Comparison of ENCODE assay signal across 8 mouse cellular contexts in genomic region chr8:120369956-120370355, GRCm38 (mm10).
A peak's percentile ranks its signal among the peaks of the same experiment; 100 is the strongest.
DNase-seq lines count a peak whose midpoint lies in the region; ATAC-seq and TF ChIP-seq lines count a peak whose summit lies in the region.

No protein-coding gene starts in this region.

- TF ChIP-seq EP300 in lung, postnatal 0 days (IDR thresholded peaks at IDR 0.05), result peak; percentile 76

- no peak overlapping the region for H3K9ac ChIP-seq in embryonic facial prominence, embryonic 13.5 days
- no peak overlapping the region for H3K9ac ChIP-seq in lung, postnatal 0 days (replicated peaks; ENCODE audit: low read depth)
- H3K9ac ChIP-seq in intestine, embryonic 15.5 days, result no peak overlapping the region

- H3K27me3 ChIP-seq in embryonic facial prominence, embryonic 13.5 days, result no peaks in the 10 kb centered on the region
- H3K27me3 ChIP-seq in lung, postnatal 0 days (replicated peaks; ENCODE audit: insufficient read depth, low read length), result no peaks in the 10 kb centered on the region
- H3K27me3 ChIP-seq in intestine, embryonic 15.5 days (replicated peaks), result no peaks in the 10 kb centered on the region

- H3K9me3 ChIP-seq in embryonic facial prominence, embryonic 13.5 days, result no peaks in the 10 kb centered on the region
- H3K9me3 ChIP-seq in lung, postnatal 0 days (ENCODE audit: low read length), result no peaks in the 10 kb centered on the region
- H3K9me3 ChIP-seq in intestine, embryonic 15.5 days, result no peaks in the 10 kb centered on the region

- no peak overlapping the region for H3K4me2 ChIP-seq in embryonic facial prominence, embryonic 13.5 days
- no peak overlapping the region for H3K4me2 ChIP-seq in lung, postnatal 0 days (replicated peaks; ENCODE audit: low read depth, low read length)
- H3K4me2 ChIP-seq in intestine, embryonic 15.5 days (replicated peaks), result no peak overlapping the region

- H3K4me3 ChIP-seq in embryonic facial prominence, embryonic 13.5 days, result no peak overlapping the region
- H3K4me3 ChIP-seq in lung, postnatal 0 days (ENCODE audit: low read depth, low read length), result no peak overlapping the region
- no peak overlapping the region for H3K4me3 ChIP-seq in intestine, embryonic 15.5 days (replicated peaks)

- H3K4me1 ChIP-seq in embryonic facial prominence, embryonic 13.5 days, result peaks cover 55% of the 10 kb centered on the region
- peaks cover 14% of the 10 kb centered on the region for H3K4me1 ChIP-seq in lung, postnatal 0 days (ENCODE audit: insufficient read depth, low read depth, low read length)
- H3K4me1 ChIP-seq in intestine, embryonic 15.5 days (replicated peaks), result peaks cover 73% of the 10 kb centered on the region

- WGBS in embryonic facial prominence, embryonic 13.5 days, result 76% methylated on average over 7 of the region's 7 CpGs
- 38% methylated on average over 7 of the region's 7 CpGs for WGBS in lung, postnatal 0 days
- 61% methylated on average over 7 of the region's 7 CpGs for WGBS in intestine, embryonic 15.5 days

- no peaks in the 10 kb centered on the region for H3K36me3 ChIP-seq in embryonic facial prominence, embryonic 13.5 days
- no peaks in the 10 kb centered on the region for H3K36me3 ChIP-seq in lung, postnatal 0 days (ENCODE audit: insufficient read depth, low read length)
- H3K36me3 ChIP-seq in intestine, embryonic 15.5 days, result no peaks in the 10 kb centered on the region

- peak; percentile 30 for TF ChIP-seq CTCF in lung, postnatal 0 days (IDR thresholded peaks at IDR 0.05)

- no peak for ATAC-seq in embryonic facial prominence, embryonic 13.5 days (ENCODE audit: insufficient number of reproducible peaks, insufficient read depth, low FRiP score, low TSS enrichment, low read depth)
- ATAC-seq in lung, postnatal 0 days, result peak; percentile 52
- no peak for ATAC-seq in frontal cortex, adult (ENCODE audit: low TSS enrichment)
- no peak for ATAC-seq in intestine, embryonic 15.5 days

- H3K27ac ChIP-seq in embryonic facial prominence, embryonic 13.5 days, result peak overlapping the region; percentile 73
- 0 out of 2 replicates have a peak overlapping the region, but pooled peaks have one; percentile 45 for H3K27ac ChIP-seq in lung, postnatal 0 days (ENCODE audit: low read length)
- no peak overlapping the region for H3K27ac ChIP-seq in intestine, embryonic 15.5 days

- peak; percentile 34 for DNase-seq in testis, postnatal 14 days (ENCODE audit: low spot score)
- no peak for DNase-seq in testis, postnatal 10 days (ENCODE audit: low spot score)
- peak; percentile 72 for DNase-seq in kidney, adult 18-20 months
- DNase-seq in lung, postnatal 0 days (ENCODE audit: low spot score), result peak; percentile 60
- no peak for DNase-seq in layer of hippocampus, adult 9-11 months

Comparison
In these comparisons a context has a peak if more than half of its experiments do, and no peak if none do; other contexts are left out.
1. DNase-seq: peak in testis, postnatal 14 days (single experiment), kidney, adult 18-20 months (single experiment) and lung, postnatal 0 days (single experiment); none in testis, postnatal 10 days (single experiment) and layer of hippocampus, adult 9-11 months (single experiment).